Mouse (Mus musculus) splenic B cell, adult 2 months (primary cell): ENCODE data around the gene Pi4k2b.
A peak's percentile ranks its signal among the peaks of the same experiment; 100 is the strongest.
"Not testable (repeated sequence)": the region's sequence is repeated elsewhere in the genome, so short reads cannot be mapped to it uniquely, and the experiment has no call there.

Experiments used
- DNase-seq: peaks from one replicate; pipeline ENCODE4 v3.0.0-alpha.2; 2011; ENCODE audit warnings: low read depth, low spot score
- H3K27me3 ChIP-seq: 2 replicates; pipeline ENCODE4 v1.6.1; 2012; ENCODE audit warnings: mild to moderate bottlenecking, low read length, moderate library complexity, mixed read lengths; ENCODE audit not compliant: control insufficient read depth, poor library complexity, insufficient read depth, severe bottlenecking
- H3K36me3 ChIP-seq: 2 replicates; pipeline ENCODE4 v1.6.1; 2012; ENCODE audit warnings: mild to moderate bottlenecking, low read length, moderate library complexity, mixed read lengths; ENCODE audit not compliant: control insufficient read depth, poor library complexity, insufficient read depth, severe bottlenecking

Gene Pi4k2b

DNA sequence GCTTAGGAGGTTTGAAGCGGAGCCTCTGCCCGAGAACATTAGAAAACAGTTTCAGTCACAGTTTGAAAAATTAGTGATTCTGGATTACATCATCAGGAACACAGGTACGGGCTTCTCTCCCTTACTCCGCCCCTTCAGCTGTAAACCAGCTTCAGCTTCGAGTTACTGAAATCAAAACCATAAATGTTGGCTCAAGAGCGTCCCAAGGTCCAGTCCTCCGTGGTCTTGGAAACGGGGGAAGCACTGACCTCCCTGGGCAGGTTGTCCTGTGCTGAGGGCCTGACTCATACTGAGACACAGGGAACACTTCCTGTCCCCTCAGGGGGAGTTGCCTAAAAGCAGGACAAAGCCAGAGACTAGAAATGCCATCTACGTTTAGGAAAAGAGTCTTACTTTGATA lies 11.8 kb downstream of the Pi4k2b start:
- Histone ChIP-seq H3K27me3 (no peaks in the 10 kb centered on the region), H3K36me3 (no peaks in the 10 kb centered on the region)
- no peak for DNase-seq

DNA sequence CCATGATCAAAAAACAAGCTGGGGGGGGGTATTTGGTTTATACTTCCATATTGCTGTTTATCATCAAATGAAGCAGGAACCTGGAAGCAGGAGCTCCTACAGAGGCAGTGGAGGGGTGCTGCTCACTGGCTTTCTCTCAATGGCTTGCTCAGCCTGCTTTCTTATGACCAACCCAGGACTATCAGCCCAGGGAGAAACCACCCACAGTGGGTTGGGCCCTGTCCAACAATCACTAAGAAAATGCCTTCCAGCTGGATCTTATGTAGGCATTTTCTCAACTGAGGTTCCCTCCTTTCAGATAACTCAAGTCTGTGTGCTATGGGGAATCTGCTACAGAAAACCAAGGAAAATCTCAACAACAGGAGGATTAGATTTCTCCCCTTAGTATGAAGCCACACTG lies 12.8 kb downstream of the Pi4k2b start:
- DNase-seq: no peak
- H3K36me3 ChIP-seq: no peaks in the 10 kb centered on the region
- no peaks in the 10 kb centered on the region for H3K27me3 ChIP-seq

DNA sequence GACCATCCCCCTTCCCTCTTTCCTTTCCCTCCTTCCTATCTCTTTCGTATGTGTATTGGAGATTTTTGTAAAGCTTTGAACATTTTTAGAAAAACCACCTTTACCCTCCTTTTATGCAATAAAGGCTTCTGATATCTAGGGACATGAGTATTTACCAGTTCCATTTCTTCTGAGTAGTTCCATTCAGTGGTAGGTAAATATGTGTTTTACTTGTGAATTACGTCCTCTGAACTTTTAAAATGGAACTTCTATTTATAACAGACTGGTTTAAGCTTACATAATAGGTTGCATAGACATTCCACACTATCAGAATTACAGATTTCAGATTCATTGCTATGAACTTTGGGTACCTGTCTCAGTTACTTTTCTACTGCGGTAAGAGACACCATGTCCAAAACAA lies 14.0 kb downstream of the Pi4k2b start:
- no peak for DNase-seq

DNA sequence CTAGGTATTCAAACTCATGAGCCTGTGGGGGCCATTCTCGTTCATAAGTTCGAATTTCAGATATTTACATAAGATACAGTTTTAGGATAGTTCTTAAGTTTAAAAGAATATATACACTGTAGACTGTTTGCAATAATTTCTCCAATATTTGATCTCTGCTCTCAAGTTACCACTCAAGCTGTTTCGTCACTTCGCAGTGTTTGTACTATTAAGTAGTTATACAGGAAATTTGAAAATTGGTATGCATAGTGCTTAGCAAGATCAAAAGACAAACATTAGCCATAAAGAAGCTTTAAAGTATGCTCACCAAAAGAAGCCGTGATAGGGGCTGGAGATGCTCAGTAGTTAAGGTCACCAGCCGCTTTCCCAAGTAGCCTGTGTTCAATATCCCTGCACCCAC lies 14.6 kb downstream of the Pi4k2b start:
- H3K36me3 ChIP-seq: no peaks in the 10 kb centered on the region; the same call in 1 of the 2 replicates
- no peak for DNase-seq
- H3K27me3 ChIP-seq: no peaks in the 10 kb centered on the region

More for the DNA sequence above, 14.0 kb downstream of the Pi4k2b start:
- Histone ChIP-seq H3K36me3 (no peaks in the 10 kb centered on the region; the same call in 1 of the 2 replicates), H3K27me3 (no peaks in the 10 kb centered on the region)

DNA sequence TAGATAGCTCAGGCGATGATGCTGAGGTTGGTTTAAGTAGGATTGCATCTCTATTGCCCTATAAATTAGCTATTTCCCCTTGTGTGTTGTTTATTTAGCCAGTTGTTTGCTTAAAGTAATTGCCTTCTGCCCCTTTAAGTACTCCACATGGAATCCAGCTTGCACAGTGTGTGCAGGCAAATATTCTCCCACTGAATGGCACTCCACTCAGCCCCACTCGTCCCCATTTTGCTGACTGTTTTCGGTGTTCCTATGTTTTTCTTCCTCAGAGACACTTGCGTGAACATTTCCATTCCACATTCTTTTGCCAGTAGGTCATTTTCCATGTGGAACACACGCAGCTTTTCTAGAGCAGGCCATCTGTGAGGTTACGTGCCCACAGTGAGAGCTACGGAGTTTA lies 21.2 kb downstream of the Pi4k2b start:
- Histone ChIP-seq H3K36me3 (no peaks in the 10 kb centered on the region; the same call in 1 of the 2 replicates), H3K27me3 (no peaks in the 10 kb centered on the region)
- DNase-seq: no peak

DNA sequence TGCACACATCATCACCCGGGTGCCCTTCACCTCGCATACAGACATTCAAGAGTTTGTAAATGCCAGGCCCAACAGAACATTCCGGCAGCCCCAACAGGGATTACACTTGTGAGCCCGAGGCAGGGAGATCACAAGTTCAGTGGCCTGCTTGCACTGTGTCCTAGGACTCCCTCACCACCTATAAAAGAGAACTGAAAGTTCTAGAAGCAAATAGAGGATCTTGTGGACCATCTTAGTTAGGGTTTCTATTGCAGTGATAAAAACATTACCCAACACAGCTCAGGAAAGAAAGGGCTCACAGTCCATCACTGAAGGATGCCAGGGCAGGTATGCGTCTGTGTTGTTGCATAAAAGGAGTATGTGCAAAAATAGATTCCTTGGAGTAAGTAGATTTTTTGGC lies 32.9 kb downstream of the Pi4k2b start:
- DNase-seq: no peak
- Histone ChIP-seq H3K36me3 (no peaks in the 10 kb centered on the region), H3K27me3 (no peaks in the 10 kb centered on the region)

DNA sequence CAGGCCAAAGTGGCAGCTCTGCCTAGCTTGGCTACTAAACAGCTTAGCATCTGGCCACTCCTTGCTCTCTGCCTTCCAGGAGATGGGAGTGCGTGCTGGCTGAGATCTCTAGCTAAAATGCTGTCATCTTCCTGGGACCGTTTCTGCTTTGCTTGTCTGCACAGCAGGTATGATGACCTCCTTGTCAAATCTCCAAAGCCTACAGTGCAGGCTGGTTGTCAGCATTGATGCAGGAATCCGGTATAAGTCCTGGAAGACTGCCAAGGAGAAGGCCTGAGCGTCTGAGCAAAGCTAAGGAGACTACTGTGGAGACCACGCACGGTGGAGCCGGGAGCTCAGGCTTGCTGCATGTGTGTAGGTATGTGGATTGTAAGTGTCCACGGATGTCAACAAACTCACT lies 33.9 kb downstream of the Pi4k2b start, which contains the start of gene Zcchc4:
Zcchc4 (plus strand) TSS at position 173 of the 400 bp plus-strand sequence.
- no peaks in the 10 kb centered on the region for H3K27me3 ChIP-seq
- DNase-seq: no peak
- H3K36me3 ChIP-seq: no peaks in the 10 kb centered on the region

DNA sequence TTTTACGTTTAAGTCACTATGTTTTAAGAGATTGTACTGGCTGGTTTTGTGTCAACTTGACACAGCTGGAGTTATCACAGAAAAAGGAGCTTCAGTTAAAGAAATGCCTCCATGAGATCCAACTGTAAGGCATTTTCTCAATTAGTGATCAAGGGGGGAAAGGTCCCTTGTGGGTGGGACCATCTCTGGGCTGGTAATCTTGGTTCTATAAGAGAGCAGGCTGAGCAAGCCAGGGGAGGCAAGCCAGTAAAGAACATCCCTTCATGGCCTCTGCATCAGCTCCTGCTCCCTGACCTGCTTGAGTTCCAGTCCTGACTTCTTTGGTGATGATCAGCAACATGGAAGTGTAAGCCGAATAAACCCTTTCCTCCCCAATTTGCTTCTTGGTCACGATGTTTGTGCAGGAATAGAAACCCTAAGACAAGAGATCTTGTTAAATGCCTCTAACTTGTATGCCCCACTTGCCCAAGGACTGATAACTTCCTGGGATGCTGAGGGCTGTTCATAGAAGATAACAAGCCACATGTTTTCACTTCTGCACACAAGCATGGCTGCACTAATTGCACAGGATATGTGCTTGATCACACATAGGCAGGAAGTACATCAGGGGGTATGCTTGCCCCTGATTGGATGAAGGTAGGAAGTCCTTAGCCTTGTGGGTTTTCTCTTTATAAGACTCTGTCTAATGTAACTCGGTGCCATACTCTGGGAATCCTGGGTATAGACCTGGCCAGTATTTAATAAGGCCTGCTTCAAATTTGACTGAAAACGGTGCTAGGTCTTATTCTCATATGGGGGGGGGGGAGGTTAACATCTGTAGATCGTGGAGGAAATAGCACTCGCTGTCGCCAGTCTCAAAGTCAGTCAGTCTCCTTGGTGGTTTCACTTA lies 35.3 kb downstream of the Pi4k2b start:
- DNase-seq, H3K27me3 ChIP-seq, H3K36me3 ChIP-seq: not testable (repeated sequence)

DNA sequence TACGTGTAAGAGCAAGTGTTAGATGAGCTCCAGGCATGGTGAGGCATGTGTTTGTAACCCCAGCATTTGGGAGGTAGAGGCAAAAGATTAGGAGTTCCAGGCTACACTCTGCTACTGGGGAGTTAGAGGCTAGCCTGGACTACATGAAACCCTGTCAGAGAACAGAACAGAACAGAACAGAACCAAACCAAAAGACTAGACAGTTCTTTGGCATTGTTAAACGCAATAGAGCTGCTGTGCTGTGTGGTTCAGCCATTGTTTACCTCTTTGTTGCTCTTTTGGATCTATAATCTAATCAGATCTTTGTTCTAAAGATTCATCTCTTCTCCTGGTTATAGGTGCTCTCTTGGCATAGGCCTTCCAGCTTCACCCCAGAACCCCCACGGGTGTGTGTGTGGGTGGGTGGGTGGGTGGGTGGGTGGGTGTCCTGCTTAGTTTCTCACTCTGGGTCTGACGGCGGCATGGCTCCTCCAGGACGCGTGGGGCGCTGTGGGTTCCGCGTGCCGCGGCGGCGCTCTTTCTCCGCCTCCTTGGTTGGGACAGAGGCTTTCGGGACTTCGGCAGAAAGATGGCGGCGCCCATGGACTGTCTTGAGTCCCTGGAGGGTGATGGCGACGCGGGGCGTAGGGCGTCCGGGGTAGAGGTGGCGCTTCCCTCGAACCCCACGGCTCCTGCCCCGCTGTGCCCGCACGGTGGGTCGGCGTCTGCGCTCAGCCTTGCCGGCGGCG lies 41.3 kb downstream of the Pi4k2b start:
- no peaks in the 10 kb centered on the region for H3K27me3 ChIP-seq
- peak; percentile 89 for DNase-seq
- no peaks in the 10 kb centered on the region for H3K36me3 ChIP-seq

DNA sequence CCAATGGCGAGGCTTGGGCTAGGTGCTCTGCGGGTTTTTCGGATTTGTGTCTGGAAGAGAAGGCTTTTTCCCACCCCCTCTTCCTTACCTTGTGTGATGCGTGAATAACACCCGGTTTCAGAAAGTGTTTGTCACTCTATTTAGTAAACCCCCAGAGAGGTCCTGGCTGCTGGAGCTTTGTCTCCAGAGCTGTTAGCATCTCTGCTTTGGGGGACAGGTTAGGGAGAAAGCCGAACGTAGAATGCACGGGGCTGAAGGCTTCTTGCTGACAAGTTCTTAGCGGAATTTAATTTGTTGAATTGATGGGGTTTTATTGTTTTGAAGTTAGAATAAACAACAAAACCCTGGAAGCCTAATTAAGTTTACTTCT lies 41.9 kb downstream of the Pi4k2b start:
- no peaks in the 10 kb centered on the region for H3K36me3 ChIP-seq
- H3K27me3 ChIP-seq: no peaks in the 10 kb centered on the region
- no peak for DNase-seq

DNA sequence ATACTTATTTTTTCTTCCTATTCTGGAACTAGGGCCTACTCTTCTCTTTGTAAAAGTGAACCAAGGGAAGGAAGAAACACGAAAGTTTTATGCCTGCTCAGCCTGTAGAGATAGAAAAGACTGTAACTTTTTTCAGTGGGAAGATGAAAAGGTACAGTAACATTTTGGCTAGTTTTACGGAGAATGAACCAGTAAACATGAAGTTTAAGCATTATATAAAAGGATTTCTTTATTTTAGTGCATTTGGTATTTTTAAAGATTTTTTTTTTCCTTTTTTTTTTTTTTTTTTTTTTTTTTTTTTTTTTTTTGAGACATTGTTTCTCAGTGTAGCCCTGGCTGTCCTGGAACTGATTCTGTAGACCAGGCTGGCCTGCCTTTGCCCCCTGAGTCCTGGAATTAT lies 42.6 kb downstream of the Pi4k2b start:
- H3K27me3 ChIP-seq: no peaks in the 10 kb centered on the region
- H3K36me3 ChIP-seq: 0 out of 2 replicates have a peak, but pooled peaks cover 2% of the 10 kb centered on the region
- no peak for DNase-seq

DNA sequence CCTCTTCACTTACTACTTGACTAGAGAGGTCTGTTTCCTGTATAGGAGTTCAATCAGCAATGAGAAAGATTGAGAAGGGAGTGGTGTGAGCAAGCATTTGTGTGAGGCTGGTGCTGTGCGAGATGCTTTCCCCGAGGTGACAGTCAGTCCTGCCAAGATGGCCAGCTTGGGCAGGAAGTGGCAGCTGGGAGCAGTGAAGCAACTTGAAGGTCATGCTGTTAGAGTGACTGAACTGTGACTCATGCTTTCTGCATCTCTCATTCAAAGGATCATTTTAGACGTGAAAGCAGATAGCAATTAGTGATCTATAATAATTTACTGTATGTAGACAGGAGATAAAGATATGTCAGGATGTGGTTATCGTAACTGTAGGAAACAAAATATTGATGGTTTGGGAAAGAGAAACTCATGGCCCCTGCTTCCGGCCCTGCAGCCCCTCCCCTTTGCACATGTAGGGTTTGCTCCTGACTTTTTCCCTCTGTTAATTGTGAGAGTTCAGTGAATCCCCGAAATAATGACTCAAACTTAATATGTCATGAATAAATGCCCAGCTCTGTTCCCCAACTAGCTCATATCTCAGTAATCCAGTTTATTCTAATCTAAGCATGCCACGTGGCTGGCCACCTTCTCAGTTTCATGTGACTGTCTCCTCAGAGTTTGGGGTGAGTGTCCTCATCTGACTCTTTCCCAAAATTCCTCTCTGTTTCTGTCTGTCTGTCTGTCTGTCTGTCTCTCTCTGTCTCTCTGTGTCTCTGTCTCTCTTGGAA lies 45.4 kb downstream of the Pi4k2b start:
- 0 out of 2 replicates have a peak, but pooled peaks cover 2% of the 10 kb centered on the region for H3K36me3 ChIP-seq
- no peak for DNase-seq
- no peaks in the 10 kb centered on the region for H3K27me3 ChIP-seq

DNA sequence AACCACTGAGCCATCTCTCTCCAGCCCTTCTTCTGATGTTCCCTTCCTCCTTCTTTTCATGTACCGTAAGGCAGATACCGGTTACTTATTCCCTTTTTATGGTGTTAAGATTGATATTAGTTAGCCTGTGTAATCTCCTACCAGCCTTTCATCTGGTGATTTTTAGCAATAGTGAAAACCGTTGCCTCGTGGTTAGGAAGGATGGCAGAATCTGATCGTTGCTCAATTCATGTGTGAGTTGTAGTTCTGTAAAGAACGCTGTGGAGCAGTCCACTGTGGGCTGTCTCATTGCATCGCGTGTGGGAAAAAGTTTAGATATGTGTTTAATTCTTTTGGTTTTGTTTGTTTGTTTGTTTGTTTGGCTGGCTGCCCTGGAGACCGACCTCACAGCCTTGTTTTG lies 51.9 kb downstream of the Pi4k2b start:
- Histone ChIP-seq H3K36me3 (peaks cover 4% of the 10 kb centered on the region), H3K27me3 (no peaks in the 10 kb centered on the region)
- no peak for DNase-seq

DNA sequence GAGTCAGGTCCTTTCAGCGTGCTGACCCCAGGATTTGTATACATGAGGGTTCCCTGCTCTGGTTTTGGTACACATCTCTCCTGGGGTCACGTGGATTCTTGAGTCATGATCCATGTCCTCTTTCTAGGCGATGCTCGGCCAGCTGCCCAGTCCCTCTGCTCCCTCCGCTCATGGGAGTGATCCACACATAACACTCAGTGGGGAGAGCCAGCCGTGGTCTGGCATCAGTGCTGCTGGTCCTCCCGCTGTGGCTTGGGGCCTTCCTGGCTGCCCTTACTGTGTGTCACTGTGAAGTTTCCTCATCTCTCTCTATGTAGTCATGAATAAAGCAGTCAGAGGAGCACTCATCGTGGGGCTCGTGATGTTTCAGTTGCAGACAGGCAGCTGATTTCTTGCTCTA lies 52.7 kb downstream of the Pi4k2b start:
- peaks cover 2% of the 10 kb centered on the region for H3K36me3 ChIP-seq
- H3K27me3 ChIP-seq: no peaks in the 10 kb centered on the region
- DNase-seq: no peak
